Mouse (Mus musculus): ENCODE results near the gene Ankrd2. TPM values are rescaled to one million over a fixed set of nuclear protein-coding genes. Genes with fewer than 3 reads are reported as not detected.

Ankrd2 gene
- polyA plus RNA-seq, 1 experiment, result not detected

- no peak for TF ChIP-seq CTCF (IDR thresholded peaks at IDR 0.05; ENCODE audit: borderline replicate concordance, insufficient read depth, low read length)
- no peak for TF ChIP-seq POLR2A (IDR thresholded peaks at IDR 0.05; ENCODE audit: low read depth, low read length)
- no peak overlapping the region for H3K4me3 ChIP-seq (ENCODE audit: insufficient read depth, low read length)
- peaks cover 40% of the 10 kb centered on the region for H3K4me1 ChIP-seq (ENCODE audit: control insufficient read depth, insufficient read depth, low read length)
- no peak overlapping the region for H3K27ac ChIP-seq (ENCODE audit: insufficient read depth, low read length)
Observed at GRCm38 (mm10) chr19:42010436-42010835, 25.4 kb upstream of the Ankrd2 start.

- TF ChIP-seq POLR2A (IDR thresholded peaks at IDR 0.05; ENCODE audit: low read depth, low read length), result no peak
- TF ChIP-seq CTCF (IDR thresholded peaks at IDR 0.05; ENCODE audit: borderline replicate concordance, insufficient read depth, low read length), result no peak
- H3K4me3 ChIP-seq (ENCODE audit: insufficient read depth, low read length), result no peak overlapping the region
- H3K27ac ChIP-seq (ENCODE audit: insufficient read depth, low read length), result no peak overlapping the region
- H3K4me1 ChIP-seq (ENCODE audit: control insufficient read depth, insufficient read depth, low read length), result peaks cover 40% of the 10 kb centered on the region
Observed at GRCm38 (mm10) chr19:42011123-42011522, 24.7 kb upstream of the Ankrd2 start.

- peaks cover 32% of the 10 kb centered on the region for H3K4me1 ChIP-seq (ENCODE audit: control insufficient read depth, insufficient read depth, low read length)
- peak overlapping the region; percentile 3; the same call in 1 of the 2 replicates for H3K27ac ChIP-seq (ENCODE audit: insufficient read depth, low read length)
- no peak for TF ChIP-seq POLR2A (IDR thresholded peaks at IDR 0.05; ENCODE audit: low read depth, low read length)
- TF ChIP-seq CTCF (IDR thresholded peaks at IDR 0.05; ENCODE audit: borderline replicate concordance, insufficient read depth, low read length), result no peak
- H3K4me3 ChIP-seq (ENCODE audit: insufficient read depth, low read length), result no peak overlapping the region
Observed at GRCm38 (mm10) chr19:42014231-42014825, 21.5 kb upstream of the Ankrd2 start.

- peaks cover 31% of the 10 kb centered on the region for H3K4me1 ChIP-seq (ENCODE audit: control insufficient read depth, insufficient read depth, low read length)
- no peak overlapping the region for H3K4me3 ChIP-seq (ENCODE audit: insufficient read depth, low read length)
- no peak for TF ChIP-seq CTCF (IDR thresholded peaks at IDR 0.05; ENCODE audit: borderline replicate concordance, insufficient read depth, low read length)
- TF ChIP-seq POLR2A (IDR thresholded peaks at IDR 0.05; ENCODE audit: low read depth, low read length), result no peak
- H3K27ac ChIP-seq (ENCODE audit: insufficient read depth, low read length), result peak overlapping the region; percentile 45
Observed at GRCm38 (mm10) chr19:42015001-42015400, 20.8 kb upstream of the Ankrd2 start.

GRCm38 (mm10) chr19:42016251-42016650 is 19.5 kb upstream of the Ankrd2 start:
- Histone ChIP-seq H3K27ac (ENCODE audit: insufficient read depth, low read length) (peak overlapping the region; percentile 98), H3K4me1 (ENCODE audit: control insufficient read depth, insufficient read depth, low read length) (peaks cover 30% of the 10 kb centered on the region), H3K4me3 (ENCODE audit: insufficient read depth, low read length) (no peak overlapping the region)
- TF ChIP-seq POLR2A (IDR thresholded peaks at IDR 0.05; ENCODE audit: low read depth, low read length), result no peak
- TF ChIP-seq CTCF (IDR thresholded peaks at IDR 0.05; ENCODE audit: borderline replicate concordance, insufficient read depth, low read length), result no peak

- Histone ChIP-seq H3K27ac (ENCODE audit: insufficient read depth, low read length) (peak overlapping the region; percentile 98), H3K4me3 (ENCODE audit: insufficient read depth, low read length) (no peak overlapping the region), H3K4me1 (ENCODE audit: control insufficient read depth, insufficient read depth, low read length) (peaks cover 32% of the 10 kb centered on the region)
- no peak for TF ChIP-seq POLR2A (IDR thresholded peaks at IDR 0.05; ENCODE audit: low read depth, low read length)
Observed at GRCm38 (mm10) chr19:42016840-42017239, 19.0 kb upstream of the Ankrd2 start.

- peaks cover 40% of the 10 kb centered on the region for H3K4me1 ChIP-seq (ENCODE audit: control insufficient read depth, insufficient read depth, low read length)
- H3K4me3 ChIP-seq (ENCODE audit: insufficient read depth, low read length), result no peak overlapping the region
- TF ChIP-seq POLR2A (IDR thresholded peaks at IDR 0.05; ENCODE audit: low read depth, low read length), result peak; percentile 54; the same call in 1 of the 2 replicates
- TF ChIP-seq CTCF (IDR thresholded peaks at IDR 0.05; ENCODE audit: borderline replicate concordance, insufficient read depth, low read length), result no peak
- peak overlapping the region; percentile 98 for H3K27ac ChIP-seq (ENCODE audit: insufficient read depth, low read length)
Observed at GRCm38 (mm10) chr19:42017399-42018247, 18.2 kb upstream of the Ankrd2 start.

- H3K27ac ChIP-seq (ENCODE audit: insufficient read depth, low read length), result peak overlapping the region; percentile 98
- no peak for TF ChIP-seq CTCF (IDR thresholded peaks at IDR 0.05; ENCODE audit: borderline replicate concordance, insufficient read depth, low read length)
- TF ChIP-seq POLR2A (IDR thresholded peaks at IDR 0.05; ENCODE audit: low read depth, low read length), result 0 out of 2 replicates have a peak, but pooled peaks have one; percentile 18
- no peak overlapping the region for H3K4me3 ChIP-seq (ENCODE audit: insufficient read depth, low read length)
- H3K4me1 ChIP-seq (ENCODE audit: control insufficient read depth, insufficient read depth, low read length), result peaks cover 47% of the 10 kb centered on the region
Observed at GRCm38 (mm10) chr19:42019011-42019522, 16.7 kb upstream of the Ankrd2 start.

- TF ChIP-seq POLR2A (IDR thresholded peaks at IDR 0.05; ENCODE audit: low read depth, low read length), result 0 out of 2 replicates have a peak, but pooled peaks have one; percentile 29
- no peak for TF ChIP-seq CTCF (IDR thresholded peaks at IDR 0.05; ENCODE audit: borderline replicate concordance, insufficient read depth, low read length)
- H3K4me1 ChIP-seq (ENCODE audit: control insufficient read depth, insufficient read depth, low read length), result peaks cover 31% of the 10 kb centered on the region
- H3K27ac ChIP-seq (ENCODE audit: insufficient read depth, low read length), result peak overlapping the region; percentile 96
- H3K4me3 ChIP-seq (ENCODE audit: insufficient read depth, low read length), result no peak overlapping the region
Observed at GRCm38 (mm10) chr19:42021681-42022541, 13.9 kb upstream of the Ankrd2 start.

Measured in embryonic fibroblast, embryonic 13.5 days (primary cell).